Mouse (Mus musculus) forebrain, embryonic 13.5 days (tissue): ENCODE measurements around the gene Mb. TPM values are rescaled to one million over a fixed set of nuclear protein-coding genes. Genes with fewer than 3 reads are reported as not detected.
"Not testable (repeated sequence)": the region's sequence is repeated elsewhere in the genome, so short reads cannot be mapped to it uniquely, and the experiment has no call there.

Experiments
- ATAC-seq: fragments of 200-750 bp; cut with Nextera tagmentation; 2 replicates; pipeline ENCODE4 v1.8.0; 2017
- H3K27ac ChIP-seq: fragments of 300-500 bp; sonication (generic); 2 replicates; pipeline ENCODE4 v1.5.1; 2015; ENCODE audit warnings: inconsistent platforms, mild to moderate bottlenecking, moderate library complexity
- H3K27me3 ChIP-seq: fragments of 300-500 bp; sonication (generic); 2 replicates; pipeline ENCODE4 v1.6.1; 2015; ENCODE audit warnings: mild to moderate bottlenecking, inconsistent platforms
- H3K36me3 ChIP-seq: fragments of 300-500 bp; sonication (generic); 2 replicates; pipeline ENCODE4 v1.6.1; 2015; ENCODE audit warnings: mild to moderate bottlenecking, inconsistent platforms; ENCODE audit not compliant: poor library complexity, severe bottlenecking
- H3K4me1 ChIP-seq: fragments of 300-500 bp; sonication (generic); 2 replicates; pipeline ENCODE4 v1.6.1; 2015; ENCODE audit warnings: inconsistent platforms
- H3K4me2 ChIP-seq: fragments of 300-500 bp; sonication (generic); 2 replicates; pipeline ENCODE4 v1.6.1; 2015; ENCODE audit warnings: inconsistent platforms, mild to moderate bottlenecking, moderate library complexity
- H3K4me3 ChIP-seq: fragments of 300-500 bp; sonication (generic); 2 replicates; pipeline ENCODE4 v1.5.1; 2015; ENCODE audit warnings: mild to moderate bottlenecking, inconsistent platforms
- H3K9ac ChIP-seq: fragments of 300-500 bp; sonication (generic); 2 replicates; pipeline ENCODE4 v1.6.1; 2015; ENCODE audit warnings: mild to moderate bottlenecking, inconsistent platforms
- H3K9me3 ChIP-seq: fragments of 300-500 bp; sonication (generic); replicated peaks from 2 replicates; pipeline ENCODE4 v1.6.1; 2016; ENCODE audit warnings: inconsistent platforms
- WGBS: fragments of 180-500 bp; shearing (Covaris S2); methylation state at CpG from one replicate; pipeline ENCODE4 v1.1.7; 2015; 5-methylcytosine and 5-hydroxymethylcytosine counted together
- polyA plus RNA-seq: library from polyadenylated mRNA; unstranded; fragments of >200 nt; fragmentation: Nextera tagmentation; extraction: Ambion mirVana; gene quantifications from 2 replicates; pipeline ENCODE4 v1.2.1, GENCODE M21; 2015

Mb gene
- polyA plus RNA-seq, 1 experiment from 2014 or later, result not detected

GRCm38 (mm10) chr15:77059416-77059815 is 8.9 kb upstream of the Mb start:
- peaks cover 23% of the 10 kb centered on the region for H3K4me1 ChIP-seq

GRCm38 (mm10) chr15:77058566-77058965 is 8.1 kb upstream of the Mb start:
- no peak overlapping the region for H3K27ac ChIP-seq
- H3K9ac ChIP-seq, result no peak overlapping the region
- peaks cover 23% of the 10 kb centered on the region for H3K4me1 ChIP-seq
- H3K27me3 ChIP-seq, result no peaks in the 10 kb centered on the region
- H3K36me3 ChIP-seq, result no peaks in the 10 kb centered on the region
- H3K4me2 ChIP-seq, result no peak overlapping the region
- no peaks in the 10 kb centered on the region; the same call in 1 of the 2 replicates for H3K9me3 ChIP-seq
- no peak overlapping the region for H3K4me3 ChIP-seq
- ATAC-seq, result no peak

More at GRCm38 (mm10) chr15:77059416-77059815, 8.9 kb upstream of the Mb start:
- not testable (repeated sequence) for H3K36me3 ChIP-seq, H3K4me2 ChIP-seq, ATAC-seq, H3K27ac ChIP-seq, H3K9me3 ChIP-seq, H3K4me3 ChIP-seq, H3K9ac ChIP-seq, H3K27me3 ChIP-seq
- WGBS, result 95% methylated on average over 4 of the region's 4 CpGs

- Histone ChIP-seq H3K36me3 (no peaks in the 10 kb centered on the region), H3K9ac (0 out of 2 replicates have a peak overlapping the region, but pooled peaks have one; percentile 21), H3K27ac (peak overlapping the region; percentile 59; the same call in 1 of the 2 replicates), H3K4me1 (peaks cover 23% of the 10 kb centered on the region), H3K4me3 (no peak overlapping the region), H3K27me3 (no peaks in the 10 kb centered on the region), H3K4me2 (no peak overlapping the region), H3K9me3 (no peaks in the 10 kb centered on the region; the same call in 1 of the 2 replicates)
- whole genome bisulfite sequencing, result 67% methylated on average over 3 of the region's 3 CpGs
- no peak for ATAC-seq
Measured at GRCm38 (mm10) chr15:77056791-77057051, 6.3 kb upstream of the Mb start.

- no peaks in the 10 kb centered on the region; the same call in 1 of the 2 replicates for H3K9me3 ChIP-seq
- H3K27ac ChIP-seq, result peak overlapping the region; percentile 59
- H3K9ac ChIP-seq, result 0 out of 2 replicates have a peak overlapping the region, but pooled peaks have one; percentile 21
- H3K4me1 ChIP-seq, result peaks cover 23% of the 10 kb centered on the region
- 27% methylated on average over 6 of the region's 6 CpGs for WGBS
- H3K36me3 ChIP-seq, result no peaks in the 10 kb centered on the region
- H3K4me2 ChIP-seq, result no peak overlapping the region
- H3K27me3 ChIP-seq, result no peaks in the 10 kb centered on the region
- ATAC-seq, result peak; percentile 69
- no peak overlapping the region for H3K4me3 ChIP-seq
Measured at GRCm38 (mm10) chr15:77056001-77056790, 5.7 kb upstream of the Mb start.

- no peak overlapping the region for H3K4me2 ChIP-seq
- no peak for ATAC-seq
- H3K9ac ChIP-seq, result no peak overlapping the region
- H3K9me3 ChIP-seq, result no peaks in the 10 kb centered on the region; the same call in 1 of the 2 replicates
- H3K4me1 ChIP-seq, result peaks cover 23% of the 10 kb centered on the region
- H3K27ac ChIP-seq, result no peak overlapping the region
- no peaks in the 10 kb centered on the region for H3K36me3 ChIP-seq
- WGBS, result 54% methylated on average over 5 of the region's 5 CpGs
- no peaks in the 10 kb centered on the region for H3K27me3 ChIP-seq
- no peak overlapping the region for H3K4me3 ChIP-seq
Measured at GRCm38 (mm10) chr15:77054611-77055175, 4.2 kb upstream of the Mb start.

- H3K9ac ChIP-seq, result no peak overlapping the region
Measured at GRCm38 (mm10) chr15:77053021-77053420, 2.6 kb upstream of the Mb start.

GRCm38 (mm10) chr15:77052176-77052575 is 1.7 kb upstream of the Mb start:
- no peak for ATAC-seq
- Histone ChIP-seq H3K4me2 (no peak overlapping the region), H3K27ac (no peak overlapping the region), H3K36me3 (no peaks in the 10 kb centered on the region), H3K9ac (no peak overlapping the region), H3K27me3 (no peaks in the 10 kb centered on the region), H3K4me1 (peaks cover 23% of the 10 kb centered on the region), H3K4me3 (no peak overlapping the region), H3K9me3 (no peaks in the 10 kb centered on the region)
- 46% methylated on average over 1 of the region's 1 CpGs for WGBS

More at GRCm38 (mm10) chr15:77053021-77053420, 2.6 kb upstream of the Mb start:
- peaks cover 23% of the 10 kb centered on the region for H3K4me1 ChIP-seq
- ATAC-seq, result no peak
- no peaks in the 10 kb centered on the region for H3K27me3 ChIP-seq
- H3K4me3 ChIP-seq, result no peak overlapping the region
- WGBS, result 92% methylated on average over 1 of the region's 1 CpGs
- no peaks in the 10 kb centered on the region for H3K9me3 ChIP-seq
- H3K4me2 ChIP-seq, result no peak overlapping the region
- H3K36me3 ChIP-seq, result no peaks in the 10 kb centered on the region
- no peak overlapping the region for H3K27ac ChIP-seq

GRCm38 (mm10) chr15:77045609-77046008 is 4.9 kb downstream of the Mb start:
- Histone ChIP-seq H3K9ac (no peak overlapping the region), H3K27me3 (no peaks in the 10 kb centered on the region), H3K4me3 (no peak overlapping the region), H3K27ac (no peak overlapping the region), H3K36me3 (no peaks in the 10 kb centered on the region), H3K4me2 (no peak overlapping the region), H3K9me3 (no peaks in the 10 kb centered on the region), H3K4me1 (no peaks in the 10 kb centered on the region)
- 89% methylated on average over 10 of the region's 10 CpGs for whole genome bisulfite sequencing
- ATAC-seq, result no peak

- H3K36me3 ChIP-seq, result no peaks in the 10 kb centered on the region
- no peak within 1 kb of the TSS for H3K9ac ChIP-seq
Measured at GRCm38 (mm10) chr15:77044597-77045320, 5.7 kb downstream of the Mb start, which contains the start of gene Apol6. Gene Apol6, plus strand, starts transcription at chr15:77044729.

GRCm38 (mm10) chr15:77040784-77041183 is 9.7 kb downstream of the Mb start:
- Histone ChIP-seq H3K27ac (no peak overlapping the region), H3K4me2 (no peak overlapping the region), H3K36me3 (no peaks in the 10 kb centered on the region), H3K4me3 (no peak overlapping the region), H3K4me1 (peaks cover 10% of the 10 kb centered on the region; the same call in 1 of the 2 replicates), H3K9me3 (no peaks in the 10 kb centered on the region), H3K27me3 (no peaks in the 10 kb centered on the region), H3K9ac (no peak overlapping the region)
- ATAC-seq, result no peak
- WGBS, result 74% methylated on average over 3 of the region's 3 CpGs

More at GRCm38 (mm10) chr15:77044597-77045320, 5.7 kb downstream of the Mb start, which contains the start of gene Apol6:
- 83% methylated on average over 12 of the region's 12 CpGs for WGBS
- no peaks in the 10 kb centered on the region for H3K9me3 ChIP-seq
- no peak within 1 kb of the TSS for H3K4me2 ChIP-seq
- H3K4me1 ChIP-seq, result no peaks in the 10 kb centered on the region
- no peak for ATAC-seq
- no peaks in the 10 kb centered on the region for H3K27me3 ChIP-seq
- H3K27ac ChIP-seq, result no peak within 1 kb of the TSS
- no peak within 1 kb of the TSS for H3K4me3 ChIP-seq

GRCm38 (mm10) chr15:77039211-77039700 is 11.2 kb downstream of the Mb start:
- WGBS, result 83% methylated on average over 6 of the region's 9 CpGs

More at GRCm38 (mm10) chr15:77039211-77039700, 11.2 kb downstream of the Mb start:
- H3K9me3 ChIP-seq, result no peaks in the 10 kb centered on the region
- no peak for ATAC-seq
- H3K4me1 ChIP-seq, result peaks cover 10% of the 10 kb centered on the region; the same call in 1 of the 2 replicates
- no peak overlapping the region for H3K4me2 ChIP-seq
- H3K9ac ChIP-seq, result no peak overlapping the region
- H3K27me3 ChIP-seq, result no peaks in the 10 kb centered on the region
- H3K36me3 ChIP-seq, result no peaks in the 10 kb centered on the region
- H3K4me3 ChIP-seq, result no peak overlapping the region
- no peak overlapping the region for H3K27ac ChIP-seq
